10 mouse cellular contexts compared by ENCODE assay signal in the genomic region with DNA sequence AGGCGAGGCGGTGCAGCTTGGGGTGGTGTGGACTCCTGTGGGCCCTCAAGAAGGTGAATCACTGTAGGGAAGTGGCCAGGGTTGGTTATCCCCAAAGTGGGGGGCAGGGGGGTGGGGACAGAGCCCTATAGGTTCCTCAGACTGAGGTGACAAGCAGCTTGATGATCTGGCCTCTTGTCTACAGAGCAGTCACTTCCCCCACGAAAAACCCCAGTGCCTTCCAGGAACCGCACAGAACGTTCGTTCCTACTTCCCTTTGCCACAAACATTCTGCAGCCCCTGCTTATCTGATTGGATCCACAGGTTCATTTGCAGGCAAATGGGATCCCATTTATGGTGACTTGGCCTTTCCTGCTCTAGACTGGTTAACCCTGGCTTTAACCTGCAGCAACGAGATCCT.
DNase-seq lines count a peak whose midpoint lies in the region; ATAC-seq lines count a peak whose summit lies in the region.
"Had no signal": no experiment of that assay in that cellular context is flagged by ENCODE, and none has a peak within 500 bp of the region (broad histone marks: within the 10 kb centered on the region; RNA-seq: fewer than 3 reads in every experiment).

No protein-coding gene starts in this region.

- H3K27me3 ChIP-seq in liver, embryonic 11.5 days (replicated peaks; ENCODE audit: control insufficient read depth, insufficient read depth, low read length): no peaks in the 10 kb centered on the region
- H3K27me3 ChIP-seq: forebrain, embryonic 15.5 days; hindbrain, embryonic 12.5 days had no signal

- no peaks in the 10 kb centered on the region for H3K9me3 ChIP-seq in liver, embryonic 11.5 days (ENCODE audit: control insufficient read depth, low read length)
- H3K9me3 ChIP-seq: forebrain, embryonic 15.5 days; hindbrain, embryonic 12.5 days had no signal

- no peak overlapping the region for H3K9ac ChIP-seq in liver, embryonic 11.5 days (ENCODE audit: low read depth, low read length)
- H3K9ac ChIP-seq: forebrain, embryonic 15.5 days; hindbrain, embryonic 12.5 days had no signal

- no peaks in the 10 kb centered on the region for H3K36me3 ChIP-seq in liver, embryonic 11.5 days (ENCODE audit: control insufficient read depth, insufficient read depth, low read length)
- H3K36me3 ChIP-seq: forebrain, embryonic 15.5 days; hindbrain, embryonic 12.5 days had no signal

- peak; percentile 22 for DNase-seq in liver
- DNase-seq in liver, embryonic 11.5 days (ENCODE audit: low spot score): no peak
- DNase-seq in MEL-GATA-1-ER (ENCODE audit: extremely low read depth, low read depth): peak; percentile 90
- DNase-seq in right cerebral cortex, adult 2 months (ENCODE audit: low spot score in 2 of 2): no peak
- no peak for DNase-seq in cerebellum, adult 11 months

- no peak overlapping the region for H3K4me2 ChIP-seq in liver, embryonic 11.5 days
- H3K4me2 ChIP-seq: forebrain, embryonic 15.5 days; hindbrain, embryonic 12.5 days had no signal

- peaks cover 24% of the 10 kb centered on the region for H3K4me1 ChIP-seq in liver, embryonic 11.5 days (replicated peaks; ENCODE audit: control insufficient read depth, insufficient read depth, low read length)
- H3K4me1 ChIP-seq: forebrain, embryonic 15.5 days had no signal

- H3K27ac ChIP-seq in liver, embryonic 11.5 days (ENCODE audit: low read depth, low read length): no peak overlapping the region
- H3K27ac ChIP-seq: forebrain, embryonic 15.5 days; hindbrain, embryonic 12.5 days had no signal

- H3K4me3 ChIP-seq in liver, embryonic 11.5 days (ENCODE audit: low read depth, low read length): no peak overlapping the region
- H3K4me3 ChIP-seq: forebrain, embryonic 15.5 days; hindbrain, embryonic 12.5 days had no signal

- ATAC-seq in liver, embryonic 11.5 days (replicated peaks; ENCODE audit: low FRiP score): no peak
- ATAC-seq in granulocyte monocyte progenitor cell, adult 5-6 weeks (replicated peaks; ENCODE audit: poor library complexity, severe bottlenecking): peak; percentile 51
- ATAC-seq in megakaryocyte progenitor cell, adult 5-6 weeks (replicated peaks; ENCODE audit: poor library complexity): peak; percentile 52
- ATAC-seq in cerebellum, adult (ENCODE audit: insufficient number of reproducible peaks, low FRiP score, low TSS enrichment): no peak
- ATAC-seq: forebrain, embryonic 15.5 days had no signal

- WGBS in liver, embryonic 11.5 days: 49% methylated on average over 7 of the region's 7 CpGs

Comparison
In these comparisons a context has a peak if more than half of its experiments do, and no peak if none do; other contexts are left out.
1. DNase-seq: peak in liver (single experiment) and MEL-GATA-1-ER (single experiment); none in liver, embryonic 11.5 days (single experiment), right cerebral cortex, adult 2 months (0 of 2) and cerebellum, adult 11 months (single experiment).
2. ATAC-seq: peak in granulocyte monocyte progenitor cell, adult 5-6 weeks (single experiment) and megakaryocyte progenitor cell, adult 5-6 weeks (single experiment); none in liver, embryonic 11.5 days (single experiment) and cerebellum, adult (single experiment).